Mouse (Mus musculus) E14TG2a.4 (cell line): ENCODE measurements around the gene Nmnat1.

ENCODE experiments used
- CTCF ChIP-seq: conservative IDR thresholded peaks from 2 replicates; pipeline ENCODE4 v1.5.1; 2014; ENCODE audit warnings: low read length
- NANOG ChIP-seq: IDR thresholded peaks from 2 replicates; pipeline ENCODE4 v1.6.1; 2014; ENCODE audit warnings: borderline replicate concordance, low read length, mixed read lengths
- POU5F1 ChIP-seq: IDR thresholded peaks from 2 replicates; pipeline ENCODE4 v1.6.1; 2014; ENCODE audit warnings: low read length, borderline replicate concordance

DNA sequence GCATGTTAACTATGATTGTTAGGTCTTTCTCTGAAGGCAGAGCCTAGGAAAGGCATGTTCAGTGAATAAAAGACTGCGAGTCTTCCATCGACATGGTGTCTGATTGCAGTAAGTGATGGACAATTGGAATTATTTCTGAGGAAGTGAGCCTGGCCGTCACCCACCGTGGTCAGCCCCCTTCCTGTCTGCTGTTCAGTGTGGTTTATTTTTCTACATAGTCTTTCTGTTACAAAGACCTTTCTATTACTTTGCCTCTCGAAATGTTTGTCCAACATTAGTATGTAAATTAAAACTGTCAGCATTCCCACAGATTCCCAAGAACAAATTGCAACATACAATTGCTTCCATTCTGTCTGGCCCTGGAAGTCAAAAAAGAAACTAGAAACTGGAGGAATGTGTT is 14.8 kb upstream of the Nmnat1 start:
- TF ChIP-seq CTCF (no peak), NANOG (no peak), POU5F1 (no peak)
